In genomic region chr5:16047452-16048191, GRCm38 (mm10) we compare ENCODE assay signal across 9 mouse cellular contexts.
A peak's percentile ranks its signal among the peaks of the same experiment; 100 is the strongest.
DNase-seq lines count a peak whose midpoint lies in the region; ATAC-seq and TF ChIP-seq lines count a peak whose summit lies in the region.
"Had no signal": no experiment of that assay in that cellular context is flagged by ENCODE, and none has a peak within 500 bp of the region (broad histone marks: within the 10 kb centered on the region; RNA-seq: fewer than 3 reads in every experiment).

No protein-coding gene starts in this region.

- H3K4me1 ChIP-seq in hindbrain, embryonic 16.5 days (ENCODE audit: control insufficient read depth, insufficient read depth, low read depth, low read length) = no peaks in the 10 kb centered on the region
- no peaks in the 10 kb centered on the region for H3K4me1 ChIP-seq in hindbrain, postnatal 0 days (ENCODE audit: insufficient read depth, low read length)
- no peaks in the 10 kb centered on the region for H3K4me1 ChIP-seq in kidney, adult 2 months (ENCODE audit: control insufficient read depth, insufficient read depth, low read length)
- no peaks in the 10 kb centered on the region for H3K4me1 ChIP-seq in neural tube, embryonic 14.5 days (ENCODE audit: control insufficient read depth, insufficient read depth, low read length)

- H3K9ac ChIP-seq in hindbrain, embryonic 16.5 days (ENCODE audit: low read depth, low read length) = no peak overlapping the region
- no peak overlapping the region for H3K9ac ChIP-seq in hindbrain, postnatal 0 days (replicated peaks; ENCODE audit: low read length)
- no peak overlapping the region for H3K9ac ChIP-seq in neural tube, embryonic 14.5 days (replicated peaks; ENCODE audit: low read depth, low read length)
- H3K9ac ChIP-seq: liver, embryonic 14.5 days had no signal

- no peaks in the 10 kb centered on the region for H3K27me3 ChIP-seq in hindbrain, embryonic 16.5 days (replicated peaks; ENCODE audit: control insufficient read depth, insufficient read depth, low read length)
- no peaks in the 10 kb centered on the region for H3K27me3 ChIP-seq in hindbrain, postnatal 0 days (ENCODE audit: insufficient read depth, low read length)
- no peaks in the 10 kb centered on the region for H3K27me3 ChIP-seq in kidney, adult 2 months (replicated peaks; ENCODE audit: control insufficient read depth, insufficient read depth, low read length)
- no peaks in the 10 kb centered on the region for H3K27me3 ChIP-seq in neural tube, embryonic 14.5 days (ENCODE audit: control insufficient read depth, insufficient read depth, low read length)

- ATAC-seq in hindbrain, embryonic 16.5 days = peak; percentile 65
- no peak for ATAC-seq in hindbrain, postnatal 0 days
- ATAC-seq in neural tube, embryonic 14.5 days (ENCODE audit: low read depth) = peak; percentile 44; the same call in 1 of the 2 replicates

- no peaks in the 10 kb centered on the region for H3K36me3 ChIP-seq in hindbrain, embryonic 16.5 days (ENCODE audit: control insufficient read depth, insufficient read depth, low read length)
- H3K36me3 ChIP-seq in hindbrain, postnatal 0 days (ENCODE audit: insufficient read depth, low read length) = no peaks in the 10 kb centered on the region
- no peaks in the 10 kb centered on the region for H3K36me3 ChIP-seq in kidney, adult 2 months (ENCODE audit: control insufficient read depth, insufficient read depth, low read length)
- no peaks in the 10 kb centered on the region for H3K36me3 ChIP-seq in neural tube, embryonic 14.5 days (ENCODE audit: control insufficient read depth, insufficient read depth, low read length)

- WGBS in hindbrain, embryonic 16.5 days = 67% methylated on average over 10 of the region's 10 CpGs
- WGBS in hindbrain, postnatal 0 days = 67% methylated on average over 10 of the region's 10 CpGs
- WGBS in kidney, adult 2 months = 26% methylated on average over 10 of the region's 10 CpGs
- 57% methylated on average over 10 of the region's 10 CpGs for WGBS in neural tube, embryonic 14.5 days

- TF ChIP-seq CTCF in hindbrain, postnatal 0 days (IDR thresholded peaks at IDR 0.05; ENCODE audit: low read depth) = no peak
- no peak for TF ChIP-seq CTCF in kidney, adult 2 months (conservative IDR thresholded peaks at IDR 0.05; ENCODE audit: insufficient read depth, insufficient read length, low read depth, low read length)

- no peak for DNase-seq in hindbrain, postnatal 0 days (ENCODE audit: low spot score)
- DNase-seq in gastrocnemius, postnatal 25 days = peak; percentile 31
- DNase-seq in kidney, adult 2 months = peak; percentile 43
- no peak for DNase-seq in right cerebral cortex, postnatal 10 days (ENCODE audit: low spot score in 2 of 2)
- no peak for DNase-seq in cerebellum, adult 11 months
- DNase-seq in retina, embryonic 14.5 days (ENCODE audit: low spot score) = no peak

- no peak for TF ChIP-seq POLR2A in kidney, adult 2 months (IDR thresholded peaks at IDR 0.05; ENCODE audit: low read depth, low read length)

- no peak overlapping the region for H3K27ac ChIP-seq in hindbrain, embryonic 16.5 days (ENCODE audit: low read depth, low read length)
- no peak overlapping the region for H3K27ac ChIP-seq in hindbrain, postnatal 0 days
- 0 out of 2 replicates have a peak overlapping the region, but pooled peaks have one; percentile 59 for H3K27ac ChIP-seq in kidney, adult 2 months (ENCODE audit: insufficient read depth, low read depth, low read length)
- no peak overlapping the region; the same call in 1 of the 2 replicates for H3K27ac ChIP-seq in neural tube, embryonic 14.5 days (ENCODE audit: low read depth, low read length)
- H3K27ac ChIP-seq: liver, embryonic 14.5 days had no signal

- H3K9me3 ChIP-seq in hindbrain, embryonic 16.5 days (ENCODE audit: control insufficient read depth, low read length) = no peaks in the 10 kb centered on the region
- H3K9me3 ChIP-seq in hindbrain, postnatal 0 days (ENCODE audit: low read length) = no peaks in the 10 kb centered on the region
- no peaks in the 10 kb centered on the region for H3K9me3 ChIP-seq in neural tube, embryonic 14.5 days (ENCODE audit: control insufficient read depth, low read length)

- H3K4me2 ChIP-seq in hindbrain, embryonic 16.5 days (ENCODE audit: low read length) = no peak overlapping the region
- no peak overlapping the region for H3K4me2 ChIP-seq in hindbrain, postnatal 0 days (ENCODE audit: low read depth, low read length)
- H3K4me2 ChIP-seq in neural tube, embryonic 14.5 days (ENCODE audit: low read depth, low read length) = no peak overlapping the region

- no peak overlapping the region for H3K4me3 ChIP-seq in hindbrain, embryonic 16.5 days (ENCODE audit: low read length)
- no peak overlapping the region for H3K4me3 ChIP-seq in hindbrain, postnatal 0 days (ENCODE audit: low read length)
- no peak overlapping the region for H3K4me3 ChIP-seq in kidney, adult 2 months (ENCODE audit: insufficient read depth, low read depth, low read length)
- no peak overlapping the region for H3K4me3 ChIP-seq in neural tube, embryonic 14.5 days (ENCODE audit: low read depth, low read length)

Comparison
In these comparisons a context has a peak if more than half of its experiments do, and no peak if none do; other contexts are left out.
1. DNase-seq: peak in gastrocnemius, postnatal 25 days (single experiment) and kidney, adult 2 months (single experiment); none in hindbrain, postnatal 0 days (single experiment), right cerebral cortex, postnatal 10 days (0 of 2), cerebellum, adult 11 months (single experiment) and retina, embryonic 14.5 days (single experiment).